Mouse (Mus musculus): ENCODE data around the gene Wdr89. TPM values are rescaled to one million over a fixed set of nuclear protein-coding genes. Genes with fewer than 3 reads are reported as not detected.

Wdr89 gene
- total RNA-seq, 1 experiment: 29.8 TPM

GRCm38 (mm10) chr12:75622835-75623234 is 46.5 kb downstream of the Wdr89 start:
- H3K9ac ChIP-seq (ENCODE audit: insufficient read depth, low read depth, low read length, poor library complexity, severe bottlenecking): no peak overlapping the region
- no peaks in the 10 kb centered on the region for H3K4me1 ChIP-seq (ENCODE audit: control insufficient read depth in 2 of 2, insufficient read depth in 2 of 2, low read length in 2 of 2, poor library complexity in 1 of 2)
- no peak overlapping the region for H3K27ac ChIP-seq (ENCODE audit: insufficient read depth, low read depth, low read length, poor library complexity, severe bottlenecking)
- no peak for TF ChIP-seq MAFK (IDR thresholded peaks at IDR 0.05; ENCODE audit: insufficient read depth, low read depth, low read length)
- no peaks in the 10 kb centered on the region for H3K9me3 ChIP-seq (ENCODE audit: control insufficient read depth, insufficient read depth, low read depth, low read length)
- DNase-seq (ENCODE audit: low read depth, low spot score): no peak
- no peak overlapping the region for H3K4me3 ChIP-seq (ENCODE audit: insufficient read depth in 1 of 2, low read depth in 1 of 2, low read length in 2 of 2, poor library complexity in 1 of 2, severe bottlenecking in 1 of 2)
- no peaks in the 10 kb centered on the region for H3K36me3 ChIP-seq (ENCODE audit: control insufficient read depth, insufficient read depth, low read length, poor library complexity, severe bottlenecking)
- in situ Hi-C loops (cut with MboI; ENCODE audit: low sequenced_read_pairs in 2 of 2, unreplicated experiment in 2 of 2): no loop called here

GRCm38 (mm10) chr12:75616841-75617240 is 52.5 kb downstream of the Wdr89 start:
- TF ChIP-seq HCFC1 (IDR thresholded peaks at IDR 0.05; ENCODE audit: borderline replicate concordance, insufficient read depth, low read length) (no peak), ZNF384 (IDR thresholded peaks at IDR 0.05; ENCODE audit: low read depth, low read length) (no peak), MAFK (IDR thresholded peaks at IDR 0.05; ENCODE audit: insufficient read depth, low read depth, low read length) (no peak), ZC3H11A (IDR thresholded peaks at IDR 0.05; ENCODE audit: borderline replicate concordance, low read depth, low read length) (no peak), CHD2 (IDR thresholded peaks at IDR 0.05; ENCODE audit: low read depth, low read length) (no peak)
- no peaks in the 10 kb centered on the region for H3K36me3 ChIP-seq (ENCODE audit: control insufficient read depth, insufficient read depth, low read length, poor library complexity, severe bottlenecking)
- H3K4me3 ChIP-seq (ENCODE audit: insufficient read depth in 1 of 2, low read depth in 1 of 2, low read length in 2 of 2, poor library complexity in 1 of 2, severe bottlenecking in 1 of 2): no peak overlapping the region
- no peak overlapping the region for H3K9ac ChIP-seq (ENCODE audit: insufficient read depth, low read depth, low read length, poor library complexity, severe bottlenecking)
- in situ Hi-C loops (cut with MboI; ENCODE audit: low sequenced_read_pairs in 2 of 2, unreplicated experiment in 2 of 2): no loop called here
- no peaks in the 10 kb centered on the region for H3K9me3 ChIP-seq (ENCODE audit: control insufficient read depth, insufficient read depth, low read depth, low read length)
- no peaks in the 10 kb centered on the region for H3K4me1 ChIP-seq (ENCODE audit: control insufficient read depth in 2 of 2, insufficient read depth in 2 of 2, low read length in 2 of 2, poor library complexity in 1 of 2)
- DNase-seq (ENCODE audit: low read depth, low spot score): no peak
- no peak overlapping the region for H3K27ac ChIP-seq (ENCODE audit: insufficient read depth, low read depth, low read length, poor library complexity, severe bottlenecking)

- Histone ChIP-seq H3K36me3 (ENCODE audit: control insufficient read depth, insufficient read depth, low read length, poor library complexity, severe bottlenecking) (no peaks in the 10 kb centered on the region), H3K9me3 (ENCODE audit: control insufficient read depth, insufficient read depth, low read depth, low read length) (no peaks in the 10 kb centered on the region), H3K9ac (ENCODE audit: insufficient read depth, low read depth, low read length, poor library complexity, severe bottlenecking) (peak overlapping the region; percentile 53), H3K4me3 (ENCODE audit: insufficient read depth in 1 of 2, low read depth in 1 of 2, low read length in 2 of 2, poor library complexity in 1 of 2, severe bottlenecking in 1 of 2) (peak overlapping the region; percentile 51 to 63), H3K4me1 (ENCODE audit: control insufficient read depth in 2 of 2, insufficient read depth in 2 of 2, low read length in 2 of 2, poor library complexity in 1 of 2) (no peaks in the 10 kb centered on the region), H3K27ac (ENCODE audit: insufficient read depth, low read depth, low read length, poor library complexity, severe bottlenecking) (peak overlapping the region; percentile 48; the same call in 1 of the 2 replicates)
- TF ChIP-seq CHD2 (IDR thresholded peaks at IDR 0.05; ENCODE audit: low read depth, low read length): no peak
- TF ChIP-seq ZNF384 (IDR thresholded peaks at IDR 0.05; ENCODE audit: low read depth, low read length): no peak
- TF ChIP-seq HCFC1 (IDR thresholded peaks at IDR 0.05; ENCODE audit: borderline replicate concordance, insufficient read depth, low read length): no peak
- no peak for TF ChIP-seq ZC3H11A (IDR thresholded peaks at IDR 0.05; ENCODE audit: borderline replicate concordance, low read depth, low read length)
- TF ChIP-seq MAFK (IDR thresholded peaks at IDR 0.05; ENCODE audit: insufficient read depth, low read depth, low read length): no peak
- in situ Hi-C loops (cut with MboI; ENCODE audit: low sequenced_read_pairs in 2 of 2, unreplicated experiment in 2 of 2): no loop called here
- no peak for DNase-seq (ENCODE audit: low read depth, low spot score)
These were observed 53.1 kb downstream of the Wdr89 start for GRCm38 (mm10) chr12:75616158-75616791.

- H3K9me3 ChIP-seq (ENCODE audit: control insufficient read depth, insufficient read depth, low read depth, low read length): no peaks in the 10 kb centered on the region
- H3K9ac ChIP-seq (ENCODE audit: insufficient read depth, low read depth, low read length, poor library complexity, severe bottlenecking): no peak overlapping the region
- H3K27ac ChIP-seq (ENCODE audit: insufficient read depth, low read depth, low read length, poor library complexity, severe bottlenecking): no peak overlapping the region
- TF ChIP-seq ZC3H11A (IDR thresholded peaks at IDR 0.05; ENCODE audit: borderline replicate concordance, low read depth, low read length) (no peak), HCFC1 (IDR thresholded peaks at IDR 0.05; ENCODE audit: borderline replicate concordance, insufficient read depth, low read length) (no peak), ZNF384 (IDR thresholded peaks at IDR 0.05; ENCODE audit: low read depth, low read length) (no peak), CHD2 (IDR thresholded peaks at IDR 0.05; ENCODE audit: low read depth, low read length) (no peak), MAFK (IDR thresholded peaks at IDR 0.05; ENCODE audit: insufficient read depth, low read depth, low read length) (no peak)
- in situ Hi-C loops (cut with MboI; ENCODE audit: low sequenced_read_pairs in 2 of 2, unreplicated experiment in 2 of 2): no loop called here
- no peak for DNase-seq (ENCODE audit: low read depth, low spot score)
- H3K4me1 ChIP-seq (ENCODE audit: control insufficient read depth in 2 of 2, insufficient read depth in 2 of 2, low read length in 2 of 2, poor library complexity in 1 of 2): no peaks in the 10 kb centered on the region
- H3K4me3 ChIP-seq (ENCODE audit: insufficient read depth in 1 of 2, low read depth in 1 of 2, low read length in 2 of 2, poor library complexity in 1 of 2, severe bottlenecking in 1 of 2): no peak overlapping the region
- H3K36me3 ChIP-seq (ENCODE audit: control insufficient read depth, insufficient read depth, low read length, poor library complexity, severe bottlenecking): no peaks in the 10 kb centered on the region
These were observed 53.8 kb downstream of the Wdr89 start for GRCm38 (mm10) chr12:75615556-75615955.

- Histone ChIP-seq H3K36me3 (ENCODE audit: control insufficient read depth, insufficient read depth, low read length, poor library complexity, severe bottlenecking) (no peaks in the 10 kb centered on the region), H3K9me3 (ENCODE audit: control insufficient read depth, insufficient read depth, low read depth, low read length) (no peaks in the 10 kb centered on the region), H3K4me1 (ENCODE audit: control insufficient read depth in 2 of 2, insufficient read depth in 2 of 2, low read length in 2 of 2, poor library complexity in 1 of 2) (no peaks in the 10 kb centered on the region), H3K27ac (ENCODE audit: insufficient read depth, low read depth, low read length, poor library complexity, severe bottlenecking) (no peak overlapping the region), H3K4me3 (ENCODE audit: insufficient read depth in 1 of 2, low read depth in 1 of 2, low read length in 2 of 2, poor library complexity in 1 of 2, severe bottlenecking in 1 of 2) (no peak overlapping the region), H3K9ac (ENCODE audit: insufficient read depth, low read depth, low read length, poor library complexity, severe bottlenecking) (no peak overlapping the region)
- DNase-seq (ENCODE audit: low read depth, low spot score): no peak
- in situ Hi-C loops (cut with MboI; ENCODE audit: low sequenced_read_pairs in 2 of 2, unreplicated experiment in 2 of 2): no loop called here
- no peak for TF ChIP-seq MAFK (IDR thresholded peaks at IDR 0.05; ENCODE audit: insufficient read depth, low read depth, low read length)
- no peak for TF ChIP-seq ZC3H11A (IDR thresholded peaks at IDR 0.05; ENCODE audit: borderline replicate concordance, low read depth, low read length)
- TF ChIP-seq ZNF384 (IDR thresholded peaks at IDR 0.05; ENCODE audit: low read depth, low read length): no peak
- no peak for TF ChIP-seq HCFC1 (IDR thresholded peaks at IDR 0.05; ENCODE audit: borderline replicate concordance, insufficient read depth, low read length)
- no peak for TF ChIP-seq CHD2 (IDR thresholded peaks at IDR 0.05; ENCODE audit: low read depth, low read length)
These were observed 56.6 kb downstream of the Wdr89 start for GRCm38 (mm10) chr12:75612711-75613110.

Data from ES-E14 (cell line).